Mouse (Mus musculus): ENCODE measurements around the gene Gm12695. TPM values are rescaled to one million over a fixed set of nuclear protein-coding genes. Genes with fewer than 3 reads are reported as not detected.

Gm12695 gene
- not detected in 2 replicates for polyA plus RNA-seq (2015; fragmentation: Nextera tagmentation; extraction: Ambion mirVana)

DNA sequence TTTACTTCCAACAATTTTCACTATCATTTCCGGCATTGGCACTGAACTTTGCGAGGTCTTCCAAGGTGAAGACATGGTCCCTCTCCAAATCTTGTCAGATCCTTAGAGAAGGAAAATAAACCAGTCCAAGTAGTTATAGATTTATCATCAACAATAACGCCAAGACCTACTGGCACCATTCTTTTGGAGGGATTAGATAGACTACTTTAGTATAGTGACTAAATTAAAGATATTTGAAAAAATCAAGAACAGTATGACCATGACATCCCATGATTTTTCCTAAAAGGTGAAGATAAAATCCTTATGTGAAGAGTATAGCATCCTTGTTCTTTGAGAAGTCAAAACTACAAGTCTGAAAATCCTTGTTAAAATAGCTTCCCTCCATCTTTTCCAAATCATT, at the start of gene Gm12695:
Gene Gm12695, minus strand, starts transcription at position 101 of the 400 bp plus-strand sequence.
- Histone ChIP-seq H3K36me3 (ENCODE audit: control insufficient read depth, insufficient read depth, low read length) (no peaks in the 10 kb centered on the region), H3K9ac (ENCODE audit: low read depth, low read length) (no peak within 1 kb of the TSS), H3K4me2 (ENCODE audit: low read length) (no peak within 1 kb of the TSS), H3K4me3 (ENCODE audit: low read length) (no peak within 1 kb of the TSS), H3K27ac (ENCODE audit: low read depth, low read length) (no peak within 1 kb of the TSS), H3K27me3 (replicated peaks; ENCODE audit: control insufficient read depth, insufficient read depth, low read length) (no peaks in the 10 kb centered on the region), H3K4me1 (ENCODE audit: control insufficient read depth, insufficient read depth, low read depth, low read length) (no peaks in the 10 kb centered on the region), H3K9me3 (ENCODE audit: control insufficient read depth, low read length) (no peaks in the 10 kb centered on the region)
- no peak for ATAC-seq
- WGBS: 95% methylated on average over 3 of the region's 3 CpGs

DNA sequence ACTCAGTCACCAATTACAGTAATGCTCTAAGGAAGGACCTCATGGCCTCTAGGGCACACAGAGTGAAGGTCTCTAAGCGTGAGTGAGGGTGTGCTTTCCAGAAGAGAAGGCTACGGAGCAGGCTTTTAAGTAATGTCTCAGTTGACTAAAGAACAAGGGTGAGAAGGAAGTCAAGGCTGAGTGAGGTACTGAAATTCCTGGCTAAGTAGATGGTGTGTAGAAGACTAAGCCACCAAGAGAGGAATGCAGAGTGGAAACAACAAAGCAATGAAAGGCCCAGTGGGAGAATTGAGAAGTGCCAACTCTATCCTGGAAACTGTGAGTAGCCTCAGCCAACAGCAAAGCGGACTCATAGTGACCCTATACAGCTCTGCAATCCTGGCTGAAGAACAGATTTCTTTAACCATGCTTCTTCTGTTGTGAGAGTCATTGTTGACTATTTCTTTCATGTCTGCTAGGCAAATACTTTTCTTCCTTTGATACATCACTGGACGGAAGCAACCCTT, 40.6 kb upstream of the Gm12695 start:
- no peaks in the 10 kb centered on the region for H3K4me1 ChIP-seq (ENCODE audit: control insufficient read depth, insufficient read depth, low read depth, low read length)
- no peak overlapping the region for H3K9ac ChIP-seq (ENCODE audit: low read depth, low read length)
- H3K4me3 ChIP-seq (ENCODE audit: low read length): no peak overlapping the region
- no peaks in the 10 kb centered on the region for H3K9me3 ChIP-seq (ENCODE audit: control insufficient read depth, low read length)
- H3K27me3 ChIP-seq (replicated peaks; ENCODE audit: control insufficient read depth, insufficient read depth, low read length): no peaks in the 10 kb centered on the region
- WGBS: 78% methylated on average over 4 of the region's 4 CpGs
- no peak overlapping the region for H3K27ac ChIP-seq (ENCODE audit: low read depth, low read length)
- H3K36me3 ChIP-seq (ENCODE audit: control insufficient read depth, insufficient read depth, low read length): no peaks in the 10 kb centered on the region
- no peak for ATAC-seq
- H3K4me2 ChIP-seq (ENCODE audit: low read length): no peak overlapping the region

DNA sequence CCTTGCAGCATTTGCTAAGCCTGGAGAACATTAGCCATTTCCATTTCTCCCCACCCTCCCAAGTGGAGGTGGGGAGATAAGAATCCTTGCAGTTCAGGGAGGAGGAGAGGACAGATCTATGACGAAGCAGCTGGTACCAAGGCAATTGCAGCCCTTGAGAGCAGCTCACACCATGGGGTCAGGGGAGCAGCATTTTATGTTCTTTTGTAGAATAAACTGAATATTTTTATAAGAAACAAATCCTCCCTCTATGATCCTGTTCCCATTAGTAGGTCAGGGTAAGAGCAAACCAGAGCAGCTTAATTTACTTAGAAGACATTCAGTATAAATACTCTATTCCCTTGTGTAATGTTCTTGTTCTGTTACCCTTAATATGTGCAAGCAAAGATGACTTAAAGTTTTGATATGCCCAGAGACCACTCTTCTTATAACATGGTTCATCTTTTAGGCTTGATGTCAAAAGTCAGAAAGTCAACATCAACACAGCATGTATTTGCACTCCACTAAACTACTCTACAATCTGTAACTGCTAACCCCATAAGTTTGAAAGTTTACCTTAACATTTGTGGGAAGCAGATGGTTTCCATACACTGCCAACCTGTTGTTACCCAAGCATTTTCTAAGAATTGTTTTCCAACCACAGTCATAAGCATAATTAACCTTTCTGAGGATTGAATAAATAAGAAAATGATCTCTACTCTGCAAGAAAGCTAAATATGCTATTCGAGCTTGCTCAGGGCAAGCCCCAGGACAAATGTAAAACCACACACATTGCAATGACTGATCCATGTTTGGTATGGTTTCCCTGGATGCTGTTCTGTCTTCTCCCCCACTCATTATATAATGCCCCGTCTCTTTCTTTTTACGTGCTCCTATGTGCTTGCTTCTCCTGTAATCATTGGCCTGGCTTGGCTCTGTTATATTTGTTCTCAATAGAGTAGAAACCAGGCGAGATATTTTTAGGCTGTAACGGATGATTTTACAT, 22.1 kb upstream of the Gm12695 start:
- WGBS: 79% methylated on average over 6 of the region's 6 CpGs
- H3K9me3 ChIP-seq (ENCODE audit: control insufficient read depth, low read length): no peaks in the 10 kb centered on the region
- H3K4me3 ChIP-seq (ENCODE audit: low read length): no peak overlapping the region
- no peak for ATAC-seq
- H3K9ac ChIP-seq (ENCODE audit: low read depth, low read length): no peak overlapping the region
- H3K4me2 ChIP-seq (ENCODE audit: low read length): no peak overlapping the region
- no peak overlapping the region for H3K27ac ChIP-seq (ENCODE audit: low read depth, low read length)
- H3K36me3 ChIP-seq (ENCODE audit: control insufficient read depth, insufficient read depth, low read length): no peaks in the 10 kb centered on the region
- H3K27me3 ChIP-seq (replicated peaks; ENCODE audit: control insufficient read depth, insufficient read depth, low read length): no peaks in the 10 kb centered on the region
- H3K4me1 ChIP-seq (ENCODE audit: control insufficient read depth, insufficient read depth, low read depth, low read length): no peaks in the 10 kb centered on the region

DNA sequence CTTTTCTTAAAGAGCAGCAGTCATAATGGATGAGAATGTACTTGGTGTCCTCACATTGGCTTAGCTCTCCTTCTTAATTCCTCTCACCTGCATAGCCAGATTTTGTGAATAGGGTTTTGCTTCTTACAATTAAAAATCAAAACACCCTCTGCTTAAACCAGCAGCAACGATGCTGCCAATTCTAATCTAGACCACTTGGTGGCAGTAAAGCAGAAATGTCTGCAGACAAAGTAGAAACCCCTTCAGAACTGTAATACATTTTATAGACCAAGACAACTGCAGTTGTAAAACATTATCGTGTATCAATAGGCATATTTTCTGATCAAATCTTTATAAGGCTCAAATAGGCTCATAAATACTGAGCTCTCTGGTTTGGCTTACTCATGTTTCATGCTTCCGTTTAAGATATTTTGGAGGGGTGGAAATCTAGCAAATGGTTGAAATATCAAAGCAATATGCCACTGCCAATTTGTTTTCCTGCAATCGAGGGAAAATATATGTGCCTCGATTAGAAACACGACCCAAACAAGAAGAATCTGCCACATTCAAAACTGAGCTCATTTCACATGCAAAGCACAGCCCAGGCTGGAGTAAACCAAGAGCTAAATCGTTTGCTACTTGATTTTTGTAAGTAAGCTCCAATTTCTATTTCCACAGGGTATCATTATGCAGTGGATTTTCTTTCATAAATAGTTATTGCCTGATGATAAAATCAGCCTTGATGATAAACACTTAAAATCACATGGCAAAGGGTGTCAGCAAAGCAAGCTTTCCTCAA, 14.6 kb upstream of the Gm12695 start:
- no peak overlapping the region for H3K4me3 ChIP-seq (ENCODE audit: low read length)
- H3K4me1 ChIP-seq (ENCODE audit: control insufficient read depth, insufficient read depth, low read depth, low read length): 0 out of 2 replicates have a peak, but pooled peaks cover 2% of the 10 kb centered on the region
- ATAC-seq: 0 out of 2 replicates have a peak, but pooled peaks have one; percentile 67
- H3K9me3 ChIP-seq (ENCODE audit: control insufficient read depth, low read length): no peaks in the 10 kb centered on the region
- no peak overlapping the region for H3K27ac ChIP-seq (ENCODE audit: low read depth, low read length)
- H3K4me2 ChIP-seq (ENCODE audit: low read length): peak overlapping the region; percentile 12; the same call in 1 of the 2 replicates
- H3K9ac ChIP-seq (ENCODE audit: low read depth, low read length): no peak overlapping the region
- H3K36me3 ChIP-seq (ENCODE audit: control insufficient read depth, insufficient read depth, low read length): no peaks in the 10 kb centered on the region
- WGBS: 36% methylated on average over 7 of the region's 7 CpGs
- no peaks in the 10 kb centered on the region for H3K27me3 ChIP-seq (replicated peaks; ENCODE audit: control insufficient read depth, insufficient read depth, low read length)

DNA sequence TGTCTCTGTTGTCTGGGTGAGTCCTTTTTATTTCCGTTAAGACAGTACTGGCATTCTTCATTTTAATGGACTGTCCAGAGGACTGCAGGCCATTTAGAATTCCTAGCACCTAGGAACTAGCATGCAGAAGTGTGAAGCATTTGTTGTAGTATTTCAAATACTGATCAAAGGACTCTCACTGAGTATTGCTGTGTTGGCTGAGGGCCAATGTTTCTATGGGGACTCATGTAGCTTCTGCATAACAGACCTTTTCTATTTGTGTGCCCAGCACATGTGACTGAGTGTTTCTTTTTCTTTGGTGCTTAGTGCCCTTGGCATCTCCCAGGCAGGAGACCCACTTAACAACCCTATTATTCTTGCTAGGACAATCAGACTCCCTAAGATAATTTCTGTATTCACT, 12.6 kb upstream of the Gm12695 start:
- no peaks in the 10 kb centered on the region for H3K36me3 ChIP-seq (ENCODE audit: control insufficient read depth, insufficient read depth, low read length)
- no peak overlapping the region for H3K27ac ChIP-seq (ENCODE audit: low read depth, low read length)
- H3K4me3 ChIP-seq (ENCODE audit: low read length): no peak overlapping the region
- H3K4me2 ChIP-seq (ENCODE audit: low read length): no peak overlapping the region
- ATAC-seq: peak; percentile 91
- no peak overlapping the region for H3K9ac ChIP-seq (ENCODE audit: low read depth, low read length)
- H3K27me3 ChIP-seq (replicated peaks; ENCODE audit: control insufficient read depth, insufficient read depth, low read length): no peaks in the 10 kb centered on the region
- 0 out of 2 replicates have a peak, but pooled peaks cover 2% of the 10 kb centered on the region for H3K4me1 ChIP-seq (ENCODE audit: control insufficient read depth, insufficient read depth, low read depth, low read length)
- no peaks in the 10 kb centered on the region for H3K9me3 ChIP-seq (ENCODE audit: control insufficient read depth, low read length)
- WGBS: 39% methylated on average over 1 of the region's 1 CpGs

DNA sequence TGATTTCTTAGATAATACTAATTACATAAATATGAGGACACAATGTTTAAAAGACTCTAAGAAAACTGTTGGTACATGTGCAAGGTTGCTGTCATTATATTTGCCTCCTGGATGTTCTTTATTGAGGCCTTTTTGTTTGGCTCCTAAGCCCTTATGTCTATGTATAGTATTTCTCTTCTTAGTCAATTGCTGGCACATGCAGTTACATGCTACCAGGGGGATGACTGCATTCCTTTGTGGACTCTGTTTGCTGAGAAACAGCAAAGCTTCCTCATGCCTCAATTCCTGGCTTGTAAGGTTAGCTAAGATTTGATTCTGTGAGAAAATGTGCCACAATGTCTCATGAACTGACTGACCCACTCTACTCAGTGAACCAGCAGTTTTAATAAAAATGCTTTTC, 6.3 kb upstream of the Gm12695 start:
- H3K4me3 ChIP-seq (ENCODE audit: low read length): no peak overlapping the region
- H3K27me3 ChIP-seq (replicated peaks; ENCODE audit: control insufficient read depth, insufficient read depth, low read length): no peaks in the 10 kb centered on the region
- H3K4me1 ChIP-seq (ENCODE audit: control insufficient read depth, insufficient read depth, low read depth, low read length): no peaks in the 10 kb centered on the region
- H3K27ac ChIP-seq (ENCODE audit: low read depth, low read length): no peak overlapping the region
- no peak for ATAC-seq
- H3K9ac ChIP-seq (ENCODE audit: low read depth, low read length): no peak overlapping the region
- H3K36me3 ChIP-seq (ENCODE audit: control insufficient read depth, insufficient read depth, low read length): no peaks in the 10 kb centered on the region
- H3K9me3 ChIP-seq (ENCODE audit: control insufficient read depth, low read length): no peaks in the 10 kb centered on the region
- H3K4me2 ChIP-seq (ENCODE audit: low read length): no peak overlapping the region

DNA sequence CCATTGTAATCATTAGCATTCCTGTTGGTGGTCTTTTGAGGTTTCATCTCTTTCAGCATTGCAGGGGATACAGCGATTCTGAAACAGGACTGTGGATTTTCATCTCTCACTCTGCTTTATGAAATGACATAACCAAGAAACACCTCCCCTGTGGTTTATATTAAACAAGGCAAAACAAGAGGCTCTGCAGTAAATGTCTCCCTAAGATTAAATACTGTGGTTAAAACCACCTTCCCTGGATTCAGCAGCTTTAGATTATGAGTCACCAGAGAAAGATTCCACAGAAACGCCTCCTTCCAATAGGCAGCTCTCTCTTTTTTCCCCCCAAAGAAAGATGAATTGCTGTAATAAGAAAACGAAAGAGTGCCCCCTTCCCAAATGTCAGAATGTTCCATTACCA, 4.9 kb upstream of the Gm12695 start:
- no peak overlapping the region for H3K27ac ChIP-seq (ENCODE audit: low read depth, low read length)
- no peaks in the 10 kb centered on the region for H3K9me3 ChIP-seq (ENCODE audit: control insufficient read depth, low read length)
- no peak overlapping the region for H3K4me3 ChIP-seq (ENCODE audit: low read length)
- no peak for ATAC-seq
- no peak overlapping the region for H3K9ac ChIP-seq (ENCODE audit: low read depth, low read length)
- H3K27me3 ChIP-seq (replicated peaks; ENCODE audit: control insufficient read depth, insufficient read depth, low read length): no peaks in the 10 kb centered on the region
- H3K36me3 ChIP-seq (ENCODE audit: control insufficient read depth, insufficient read depth, low read length): no peaks in the 10 kb centered on the region
- H3K4me1 ChIP-seq (ENCODE audit: control insufficient read depth, insufficient read depth, low read depth, low read length): no peaks in the 10 kb centered on the region
- H3K4me2 ChIP-seq (ENCODE audit: low read length): no peak overlapping the region
- 63% methylated on average over 3 of the region's 3 CpGs for WGBS

DNA sequence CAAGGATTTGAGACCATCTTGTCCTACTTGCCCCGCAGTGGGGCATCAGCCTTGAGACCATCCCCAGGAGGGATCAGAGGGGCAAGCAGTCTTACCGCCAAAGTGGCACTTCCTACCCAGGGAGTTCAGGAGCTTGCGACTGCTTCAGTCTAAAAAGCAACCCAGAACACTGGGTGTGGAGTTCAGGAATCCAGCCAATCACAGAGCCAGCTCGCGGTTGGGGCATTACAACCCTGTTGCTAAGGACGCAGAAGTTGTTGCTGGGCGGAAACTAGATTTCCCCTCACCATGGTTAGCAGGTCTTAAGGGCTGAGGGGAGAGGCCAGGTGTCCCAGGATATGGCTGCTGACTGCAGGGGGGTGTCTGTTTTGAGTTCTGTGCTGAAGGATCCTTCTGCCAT, 1.6 kb upstream of the Gm12695 start:
- no peak overlapping the region for H3K4me2 ChIP-seq (ENCODE audit: low read length)
- no peak for ATAC-seq
- no peak overlapping the region for H3K9ac ChIP-seq (ENCODE audit: low read depth, low read length)
- no peak overlapping the region for H3K4me3 ChIP-seq (ENCODE audit: low read length)
- H3K36me3 ChIP-seq (ENCODE audit: control insufficient read depth, insufficient read depth, low read length): no peaks in the 10 kb centered on the region
- H3K27ac ChIP-seq (ENCODE audit: low read depth, low read length): no peak overlapping the region
- no peaks in the 10 kb centered on the region for H3K4me1 ChIP-seq (ENCODE audit: control insufficient read depth, insufficient read depth, low read depth, low read length)
- H3K9me3 ChIP-seq (ENCODE audit: control insufficient read depth, low read length): no peaks in the 10 kb centered on the region
- WGBS: 32% methylated on average over 7 of the region's 7 CpGs
- H3K27me3 ChIP-seq (replicated peaks; ENCODE audit: control insufficient read depth, insufficient read depth, low read length): no peaks in the 10 kb centered on the region

Data from hindbrain, embryonic 16.5 days (tissue).